Mouse (Mus musculus): ENCODE data around the gene Ptprh.

DNA sequence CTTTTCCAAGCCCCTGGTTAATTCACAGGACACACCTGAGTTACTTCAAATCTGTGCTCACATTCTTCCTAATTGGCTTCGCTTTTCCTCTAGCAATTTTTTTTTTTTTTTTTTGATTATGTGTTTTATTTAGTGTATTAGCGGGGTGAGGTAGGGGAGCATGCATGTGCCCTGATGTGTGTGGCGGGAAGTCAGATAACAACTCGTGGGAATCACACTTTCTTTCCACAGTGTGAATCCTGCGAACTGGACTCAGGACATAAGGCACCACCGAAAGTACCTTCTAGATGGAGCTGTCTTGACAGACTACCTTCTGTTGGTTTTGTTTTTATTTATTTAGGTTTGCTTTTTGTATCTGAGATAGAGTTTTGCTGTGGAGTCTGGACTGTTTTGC is 46.7 kb downstream of the Ptprh start:
- TF ChIP-seq CTCF (IDR thresholded peaks at IDR 0.05; ENCODE audit: low read depth), result no peak
- no peak for TF ChIP-seq EP300 (IDR thresholded peaks at IDR 0.05; ENCODE audit: low read depth)
